Mouse (Mus musculus) embryonic facial prominence, embryonic 12.5 days (tissue): ENCODE data around the gene Gm38392. TPM values are rescaled to one million over a fixed set of nuclear protein-coding genes. Genes with fewer than 3 reads are reported as not detected.

Source experiments
- ATAC-seq: fragments of 200-750 bp; cut with Nextera tagmentation; 2 replicates; pipeline ENCODE4 v1.8.0; 2017; ENCODE audit not compliant: insufficient number of reproducible peaks, insufficient read depth, low FRiP score, low TSS enrichment
- H3K27ac ChIP-seq: fragments of 300-500 bp; sonication (generic); 2 replicates; pipeline ENCODE4 v1.5.1; 2016; ENCODE audit warnings: mild to moderate bottlenecking
- H3K27me3 ChIP-seq: fragments of 300-500 bp; sonication (generic); 2 replicates; pipeline ENCODE4 v1.6.1; 2016; ENCODE audit warnings: mild to moderate bottlenecking, moderate library complexity
- H3K36me3 ChIP-seq: fragments of 300-500 bp; sonication (generic); 2 replicates; pipeline ENCODE4 v1.6.1; 2016; ENCODE audit warnings: mild to moderate bottlenecking
- H3K4me1 ChIP-seq: fragments of 300-500 bp; sonication (generic); 2 replicates; pipeline ENCODE4 v1.6.1; 2016
- H3K4me2 ChIP-seq: fragments of 300-500 bp; sonication (generic); replicated peaks from 2 replicates; pipeline ENCODE4 v1.6.1; 2016; ENCODE audit warnings: mild to moderate bottlenecking, moderate library complexity
- H3K4me3 ChIP-seq: fragments of 300-500 bp; sonication (generic); 2 replicates; pipeline ENCODE4 v1.5.1; 2016; ENCODE audit warnings: mild to moderate bottlenecking
- H3K9ac ChIP-seq: fragments of 300-500 bp; sonication (generic); 2 replicates; pipeline ENCODE4 v1.6.1; 2016; ENCODE audit warnings: mild to moderate bottlenecking, moderate library complexity
- H3K9me3 ChIP-seq: fragments of 300-500 bp; sonication (generic); 2 replicates; pipeline ENCODE4 v1.6.1; 2016; ENCODE audit warnings: mild to moderate bottlenecking, moderate library complexity
- WGBS: fragments of 180-500 bp; shearing (Covaris S2); methylation state at CpG from one replicate; pipeline ENCODE4 v1.1.7; 2016; 5-methylcytosine and 5-hydroxymethylcytosine counted together
- microRNA-seq: library from miRNA; unstranded; fragments of <30 nt; microRNA quantifications from one replicate; pipeline ENCODE4, GENCODE M21; 2017
- polyA plus RNA-seq: library from polyadenylated mRNA; unstranded; fragments of >200 nt; fragmentation: Nextera tagmentation; extraction: Ambion mirVana; gene quantifications from 2 replicates; pipeline ENCODE4 v1.2.1, GENCODE M21; 2016

Gm38392 gene
- polyA plus RNA-seq, 1 experiment from 2014 or later = not detected

DNA sequence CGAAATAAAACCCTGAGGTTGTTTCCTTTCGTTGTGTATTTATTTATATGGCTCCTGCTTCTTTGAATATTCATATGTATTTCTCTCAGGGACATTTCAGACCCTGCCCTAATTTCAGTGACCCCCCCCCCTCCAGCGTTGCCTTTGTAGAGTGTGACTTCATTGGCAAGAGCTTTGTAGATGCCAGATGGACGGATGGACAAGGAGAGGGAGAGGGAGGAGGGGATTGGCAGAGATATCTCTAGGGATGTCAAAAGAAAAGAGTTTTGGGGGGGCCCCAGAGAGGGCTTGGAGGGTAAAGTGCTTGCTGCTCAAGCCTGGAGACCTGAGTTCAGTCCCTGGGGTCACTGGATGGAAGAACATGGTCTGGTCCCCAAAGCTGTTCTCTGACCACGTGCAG, 83.6 kb downstream of the Gm38392 start:
- Histone ChIP-seq H3K4me1 (0 out of 2 replicates have a peak, but pooled peaks cover 11% of the 10 kb centered on the region), H3K4me2 (no peak overlapping the region), H3K9ac (no peak overlapping the region), H3K4me3 (no peak overlapping the region), H3K9me3 (no peaks in the 10 kb centered on the region), H3K36me3 (no peaks in the 10 kb centered on the region), H3K27ac (no peak overlapping the region), H3K27me3 (peaks cover 97% of the 10 kb centered on the region)
- no peak for ATAC-seq
- WGBS = 13% methylated on average over 5 of the region's 5 CpGs

DNA sequence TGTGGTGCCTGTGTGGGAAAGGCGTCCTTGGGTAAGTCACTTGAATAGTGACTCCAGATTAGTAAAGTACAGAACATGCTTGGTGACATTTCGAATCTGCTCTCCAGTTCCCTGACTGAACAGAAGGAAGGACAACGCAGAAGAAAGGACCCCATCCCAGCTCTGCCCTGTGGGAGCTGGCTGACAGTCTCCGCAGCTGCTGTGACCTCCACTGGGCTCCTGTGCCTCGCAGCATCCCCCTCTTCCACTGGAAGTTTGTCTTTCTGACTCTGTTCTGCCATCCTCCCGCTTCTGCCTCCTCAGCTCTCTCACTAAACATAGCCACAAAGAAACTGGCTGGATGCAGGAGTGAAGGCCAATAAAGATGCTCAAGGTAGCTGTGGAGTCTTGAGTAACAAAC, 84.0 kb downstream of the Gm38392 start:
- Histone ChIP-seq H3K27me3 (peaks cover 97% of the 10 kb centered on the region), H3K27ac (no peak overlapping the region), H3K4me1 (0 out of 2 replicates have a peak, but pooled peaks cover 11% of the 10 kb centered on the region), H3K9ac (no peak overlapping the region), H3K9me3 (no peaks in the 10 kb centered on the region), H3K4me3 (no peak overlapping the region), H3K36me3 (no peaks in the 10 kb centered on the region), H3K4me2 (no peak overlapping the region)
- no peak for ATAC-seq
- 5% methylated on average over 6 of the region's 6 CpGs for WGBS

DNA sequence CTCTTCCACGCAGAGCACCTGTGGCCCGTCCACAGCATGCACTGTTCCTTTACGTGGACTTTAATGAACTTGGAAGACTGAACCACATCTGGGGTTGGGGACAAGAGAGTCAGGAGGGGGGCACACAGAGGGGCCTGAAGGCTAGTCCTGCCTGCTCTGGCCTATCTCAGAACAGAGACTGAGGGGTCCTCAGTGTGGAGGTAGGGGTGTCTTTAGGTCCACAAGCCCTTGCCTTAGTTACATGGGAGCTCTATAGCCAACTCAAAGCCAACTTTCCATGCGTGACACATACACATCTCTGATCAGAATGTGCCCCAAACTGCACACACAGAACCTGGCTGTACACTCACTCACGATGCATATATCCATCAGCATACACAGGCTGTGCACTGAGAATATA, 85.4 kb downstream of the Gm38392 start:
- 11% methylated on average over 5 of the region's 5 CpGs for WGBS
- H3K9ac ChIP-seq = no peak overlapping the region
- peaks cover 97% of the 10 kb centered on the region for H3K27me3 ChIP-seq
- H3K4me1 ChIP-seq = 0 out of 2 replicates have a peak, but pooled peaks cover 11% of the 10 kb centered on the region
- H3K9me3 ChIP-seq = no peaks in the 10 kb centered on the region
- no peak for ATAC-seq
- no peak overlapping the region for H3K4me3 ChIP-seq
- H3K36me3 ChIP-seq = no peaks in the 10 kb centered on the region
- no peak overlapping the region for H3K4me2 ChIP-seq
- no peak overlapping the region for H3K27ac ChIP-seq

DNA sequence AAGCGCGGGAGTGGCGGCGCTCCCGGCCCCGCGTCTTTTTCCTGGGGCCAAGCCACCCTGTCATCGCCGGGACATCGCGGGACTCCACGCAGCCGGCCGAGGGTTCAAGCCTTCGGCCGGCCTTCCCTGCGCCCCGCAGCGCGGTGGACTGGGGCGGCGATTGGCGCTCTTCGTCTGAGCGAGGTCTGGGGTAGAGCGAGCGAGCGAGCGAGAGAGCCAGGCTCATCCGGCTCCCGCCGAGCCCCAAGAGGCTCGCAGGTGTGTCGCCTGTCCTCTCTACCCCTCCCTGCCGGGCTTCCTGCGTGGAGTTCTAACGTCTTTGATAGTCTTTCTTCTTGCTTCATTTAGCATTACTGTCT, 86.1 kb downstream of the Gm38392 start:
- H3K4me2 ChIP-seq = peak overlapping the region; percentile 44
- H3K36me3 ChIP-seq = no peaks in the 10 kb centered on the region
- H3K9ac ChIP-seq = peak overlapping the region; percentile 38
- H3K4me1 ChIP-seq = 0 out of 2 replicates have a peak, but pooled peaks cover 11% of the 10 kb centered on the region
- H3K27me3 ChIP-seq = peaks cover 97% of the 10 kb centered on the region
- H3K27ac ChIP-seq = no peak overlapping the region
- no peaks in the 10 kb centered on the region for H3K9me3 ChIP-seq
- no peak for ATAC-seq
- 1% methylated on average over 24 of the region's 37 CpGs for WGBS
- H3K4me3 ChIP-seq = peak overlapping the region; percentile 24

DNA sequence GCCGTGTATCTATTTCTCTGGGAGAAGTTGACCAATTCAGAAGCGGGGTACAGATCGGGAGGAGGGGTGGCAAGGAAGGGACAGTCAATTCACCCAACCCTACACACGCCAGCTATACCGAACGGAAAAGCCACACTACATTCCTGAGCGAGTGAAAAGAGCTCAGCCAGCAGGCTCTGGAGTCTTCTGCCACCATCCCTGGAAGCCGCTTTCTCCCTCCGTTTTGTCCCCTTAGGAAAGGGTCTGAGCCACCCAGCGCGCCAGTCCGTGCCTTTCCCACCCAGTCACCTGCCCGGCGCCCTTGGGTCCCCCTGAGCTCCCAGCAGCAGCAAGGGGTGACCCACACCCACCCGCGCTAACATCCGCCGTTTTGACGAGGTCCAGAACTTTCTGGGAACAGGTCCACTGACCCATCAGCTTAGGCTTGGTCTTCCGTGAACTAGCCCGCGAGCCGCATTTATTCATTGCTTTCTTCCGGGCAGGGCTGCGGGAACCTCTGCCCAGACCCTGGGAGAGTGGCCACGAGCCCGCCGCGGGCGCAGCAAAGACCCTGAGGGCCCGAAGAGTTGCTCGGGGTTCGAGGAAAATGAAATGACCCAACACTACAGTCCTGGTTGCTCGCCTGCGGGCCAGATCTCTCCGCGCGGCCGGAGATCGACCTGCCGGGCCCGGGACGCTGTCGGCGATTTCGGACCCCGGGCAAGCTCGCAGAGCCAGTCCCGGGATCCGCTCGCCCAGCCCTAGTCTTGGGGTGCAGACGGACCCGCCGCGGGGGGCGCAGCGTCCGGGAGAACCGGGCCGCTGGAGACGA, 86.6 kb downstream of the Gm38392 start:
- WGBS = under 1% methylated on average over 61 of the region's 61 CpGs
- Histone ChIP-seq H3K9ac (peak overlapping the region; percentile 38), H3K27ac (no peak overlapping the region), H3K9me3 (no peaks in the 10 kb centered on the region), H3K36me3 (no peaks in the 10 kb centered on the region), H3K27me3 (peaks cover 97% of the 10 kb centered on the region), H3K4me1 (0 out of 2 replicates have a peak, but pooled peaks cover 9% of the 10 kb centered on the region), H3K4me3 (peak overlapping the region; percentile 24), H3K4me2 (peak overlapping the region; percentile 44)
- ATAC-seq = no peak

DNA sequence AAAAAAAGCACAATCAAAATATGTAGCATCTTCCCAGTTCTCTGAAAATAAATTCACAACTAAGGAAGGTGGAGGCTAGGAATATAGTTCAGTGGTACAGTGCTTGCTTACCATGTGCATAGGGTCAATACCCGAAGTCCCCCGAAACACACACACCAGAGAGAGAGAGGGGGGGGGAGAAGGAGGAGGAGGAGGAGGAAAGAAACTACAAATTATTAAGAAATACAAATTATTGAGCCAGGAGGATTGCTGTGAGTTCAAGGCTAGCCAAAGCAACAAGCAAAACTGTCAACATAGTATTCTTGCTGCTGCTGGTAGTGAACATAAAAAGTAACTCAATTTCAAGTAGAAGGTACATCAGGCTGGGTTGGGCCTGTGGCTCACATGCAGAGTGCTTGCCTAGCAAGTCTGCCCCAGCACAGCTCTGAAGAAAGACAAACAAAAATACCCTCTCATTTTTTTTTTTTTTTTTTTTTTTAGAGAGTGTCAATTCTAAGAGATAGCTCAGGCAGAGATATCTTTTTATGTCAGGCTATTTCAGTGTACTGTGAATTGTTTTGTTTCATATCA, 87.4 kb downstream of the Gm38392 start:
- no peak overlapping the region for H3K4me3 ChIP-seq
- H3K4me1 ChIP-seq = 0 out of 2 replicates have a peak, but pooled peaks cover 9% of the 10 kb centered on the region
- peaks cover 96% of the 10 kb centered on the region for H3K27me3 ChIP-seq
- 22% methylated on average over 2 of the region's 2 CpGs for WGBS
- no peak overlapping the region for H3K9ac ChIP-seq
- no peak for ATAC-seq
- no peaks in the 10 kb centered on the region for H3K9me3 ChIP-seq
- H3K27ac ChIP-seq = no peak overlapping the region
- H3K36me3 ChIP-seq = no peaks in the 10 kb centered on the region
- no peak overlapping the region for H3K4me2 ChIP-seq

DNA sequence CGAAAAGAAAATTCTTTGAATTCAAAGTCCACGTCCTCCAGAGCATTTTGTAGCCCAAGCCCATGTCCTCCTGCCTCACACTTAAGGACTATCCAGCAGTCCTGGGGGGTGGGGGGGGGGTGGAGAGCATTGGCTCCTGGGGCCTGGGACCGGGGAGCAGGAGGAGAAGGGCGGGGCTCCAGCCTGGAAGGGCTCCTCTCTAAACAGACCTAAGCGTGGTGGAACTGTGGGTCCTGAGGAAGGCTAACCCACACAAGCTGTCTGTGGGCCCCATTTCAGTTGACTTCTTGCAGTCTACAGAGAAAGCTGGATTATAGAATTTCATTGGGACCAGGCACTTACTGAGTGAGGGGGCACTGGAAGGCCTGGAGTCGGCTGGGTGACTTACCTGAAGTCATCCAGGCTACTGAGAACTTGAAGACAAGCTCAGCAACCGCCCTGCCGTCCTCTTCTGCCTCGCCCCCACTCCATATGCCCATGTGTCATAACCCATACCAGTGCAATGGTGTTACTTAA, 88.4 kb downstream of the Gm38392 start:
- H3K9ac ChIP-seq = no peak overlapping the region
- H3K27ac ChIP-seq = no peak overlapping the region
- H3K27me3 ChIP-seq = peaks cover 96% of the 10 kb centered on the region
- no peak overlapping the region for H3K4me2 ChIP-seq
- no peaks in the 10 kb centered on the region for H3K36me3 ChIP-seq
- 3% methylated on average over 9 of the region's 9 CpGs for WGBS
- peaks cover 3% of the 10 kb centered on the region; the same call in 1 of the 2 replicates for H3K9me3 ChIP-seq
- no peak for ATAC-seq
- no peak overlapping the region for H3K4me3 ChIP-seq
- 0 out of 2 replicates have a peak, but pooled peaks cover 9% of the 10 kb centered on the region for H3K4me1 ChIP-seq

DNA sequence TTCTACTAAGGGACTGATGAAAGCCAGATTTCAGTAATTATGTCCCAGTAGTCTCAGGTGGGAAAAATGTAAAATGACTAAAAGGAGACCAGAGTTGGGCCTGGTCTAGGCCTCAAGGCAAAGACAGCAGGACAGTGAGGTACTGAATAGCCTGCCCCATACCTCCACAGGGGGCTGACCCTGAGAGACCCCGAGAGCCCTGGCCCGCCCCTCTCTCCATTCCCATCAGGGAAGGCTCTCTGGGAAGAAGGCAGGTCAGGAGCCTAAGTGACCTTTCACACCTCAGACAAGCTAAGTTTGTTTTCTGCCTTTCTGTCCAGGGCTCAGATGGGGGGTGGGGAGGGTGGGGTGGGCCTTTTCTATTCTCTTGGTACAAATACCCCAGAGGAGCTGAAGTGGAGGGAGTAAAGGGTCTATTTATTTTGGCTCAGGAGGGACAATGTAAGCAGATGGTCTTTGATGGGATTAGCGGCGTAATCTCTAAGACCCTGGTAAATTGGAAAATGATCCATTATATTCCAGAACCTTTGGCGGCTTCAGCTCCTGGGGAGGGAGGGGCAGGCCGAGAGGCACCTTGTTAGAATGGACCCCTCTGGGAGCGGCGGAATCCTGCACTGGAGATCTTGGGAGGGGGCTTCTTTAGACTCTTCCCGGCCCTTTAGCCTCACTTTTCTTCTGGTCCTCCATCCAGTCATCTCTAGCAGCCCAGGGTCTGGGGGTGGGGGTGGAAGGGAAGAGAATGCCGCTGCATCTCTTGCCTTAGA, 89.1 kb downstream of the Gm38392 start:
- H3K9me3 ChIP-seq = peaks cover 3% of the 10 kb centered on the region; the same call in 1 of the 2 replicates
- no peaks in the 10 kb centered on the region for H3K36me3 ChIP-seq
- ATAC-seq = no peak
- peaks cover 97% of the 10 kb centered on the region for H3K27me3 ChIP-seq
- H3K9ac ChIP-seq = no peak overlapping the region
- no peak overlapping the region for H3K4me2 ChIP-seq
- H3K4me1 ChIP-seq = 0 out of 2 replicates have a peak, but pooled peaks cover 9% of the 10 kb centered on the region
- WGBS = 4% methylated on average over 10 of the region's 10 CpGs
- H3K27ac ChIP-seq = no peak overlapping the region
- no peak overlapping the region for H3K4me3 ChIP-seq

Small RNA genes within 50 kb of the gene (microRNA-seq; reads per million reads assigned to microRNA genes)
- gene Gm25641 (not detected), gene Mir3093 (2.2 reads per million, percentile 7 among the genes with 10 or more reads in this experiment), gene Mir9-1 (not detected)

Other genes with a start within 250 kb of the Gm38392 start
- gene Gpatch4, start 244.1 kb downstream of the Gm38392 start, polyA plus RNA-seq = 32.7 and 34.6 TPM in 2 replicates
- gene Naxe, start 228.7 kb downstream of the Gm38392 start, polyA plus RNA-seq = 183 and 187 TPM in 2 replicates
- gene Ttc24, start 208.9 kb downstream of the Gm38392 start, polyA plus RNA-seq = 0.32 and 0.46 TPM in 2 replicates
- gene Iqgap3, start 205.2 kb downstream of the Gm38392 start, polyA plus RNA-seq = 24.4 and 25.8 TPM in 2 replicates
- gene Mef2d, start 144.8 kb downstream of the Gm38392 start, polyA plus RNA-seq = 16.9 and 17.7 TPM in 2 replicates
- 0.64 and 1.3 TPM in 2 replicates for gene Rhbg, start 32.5 kb downstream of the Gm38392 start, polyA plus RNA-seq
- gene Tsacc, start 9.8 kb upstream of the Gm38392 start, polyA plus RNA-seq = 16.1 and 16.9 TPM in 2 replicates
- 600 and 614 TPM in 2 replicates for gene Cct3, start 9.9 kb upstream of the Gm38392 start, polyA plus RNA-seq
- gene Glmp, start 37.8 kb upstream of the Gm38392 start, polyA plus RNA-seq = 169 and 174 TPM in 2 replicates
- 4.5 and 4.8 TPM in 2 replicates for gene Tmem79, start 48.9 kb upstream of the Gm38392 start, polyA plus RNA-seq
- 65.1 and 74.4 TPM in 2 replicates for gene Smg5, start 49.0 kb upstream of the Gm38392 start, polyA plus RNA-seq
- gene Paqr6, start 77.4 kb upstream of the Gm38392 start, polyA plus RNA-seq = 2.8 and 3.3 TPM in 2 replicates
- 0.17 TPM in 1 of 2 replicates, not detected in the other for gene Bglap3, start 85.5 kb upstream of the Gm38392 start, polyA plus RNA-seq
- gene Bglap2, start 91.5 kb upstream of the Gm38392 start, polyA plus RNA-seq = not detected in 2 replicates
- gene Bglap, start 97.3 kb upstream of the Gm38392 start, polyA plus RNA-seq = not detected in 2 replicates
- gene Pmf1, start 123.1 kb upstream of the Gm38392 start, polyA plus RNA-seq = 130 and 133 TPM in 2 replicates
- gene Slc25a44, start 137.9 kb upstream of the Gm38392 start, polyA plus RNA-seq = 17.0 and 17.3 TPM in 2 replicates
- 7.5 and 9.0 TPM in 2 replicates for gene Sema4a, start 174.0 kb upstream of the Gm38392 start, polyA plus RNA-seq
- 109 and 113 TPM in 2 replicates for gene Lmna, start 222.7 kb upstream of the Gm38392 start, polyA plus RNA-seq
- gene Mex3a, start 245.2 kb upstream of the Gm38392 start, polyA plus RNA-seq = 36.3 and 37.7 TPM in 2 replicates